Comparison of ENCODE assay signal across 29 mouse cellular contexts in the genomic region with DNA sequence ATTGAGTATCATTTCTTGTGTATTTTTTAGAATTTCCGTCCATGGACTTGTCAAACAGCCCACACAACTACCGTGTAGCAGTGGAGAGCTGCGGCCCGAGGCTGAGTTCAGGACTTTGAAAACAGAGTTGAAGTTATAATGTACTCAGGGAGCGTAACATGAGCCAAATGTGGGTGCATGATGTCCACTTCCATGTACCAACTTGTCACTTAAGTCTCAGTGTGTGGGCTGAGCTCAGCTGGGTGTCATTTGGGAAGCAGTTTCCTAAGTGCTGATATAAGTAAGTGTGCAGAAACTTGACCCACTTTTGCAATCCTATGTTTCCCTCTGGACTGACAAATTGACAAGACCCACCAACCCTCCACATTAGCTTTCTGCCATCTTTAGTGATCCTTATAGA.
A peak's percentile ranks its signal among the peaks of the same experiment; 100 is the strongest.
DNase-seq lines count a peak whose midpoint lies in the region; ATAC-seq lines count a peak whose summit lies in the region.
"Had no signal": no experiment of that assay in that cellular context is flagged by ENCODE, and none has a peak within 500 bp of the region (broad histone marks: within the 10 kb centered on the region; RNA-seq: fewer than 3 reads in every experiment).

No protein-coding gene starts in this region.

- H3K9ac ChIP-seq in hindbrain, embryonic 11.5 days (ENCODE audit: low read depth, low read length): no peak overlapping the region
- no peak overlapping the region for H3K9ac ChIP-seq in hindbrain, embryonic 12.5 days
- H3K9ac ChIP-seq: embryonic facial prominence, embryonic 12.5 days; heart, embryonic 13.5 days; limb, embryonic 13.5 days; lung, embryonic 15.5 days; midbrain, embryonic 13.5 days; neural tube, embryonic 13.5 days had no signal

- 78% methylated on average over 5 of the region's 5 CpGs for WGBS in hindbrain, embryonic 11.5 days
- WGBS in hindbrain, embryonic 12.5 days: 75% methylated on average over 5 of the region's 5 CpGs
- 61% methylated on average over 5 of the region's 5 CpGs for WGBS in embryonic facial prominence, embryonic 10.5 days

- peak; percentile 5 for DNase-seq in hindbrain, embryonic 11.5 days (ENCODE audit: low spot score)
- DNase-seq in embryo, embryonic 10.5 days (ENCODE audit: low spot score): peak; percentile 17
- DNase-seq in embryonic facial prominence, embryonic 10.5 days (ENCODE audit: low spot score): peak; percentile 32
- DNase-seq in retina, embryonic 14.5 days (ENCODE audit: low spot score): peak; percentile 3
- DNase-seq in cerebellum, adult 8-10 months: no peak
- DNase-seq: adrenal gland, adult 8-10 months; B cell, adult 2 months; cerebellum, adult 9-10 months; cerebellum, postnatal 36 days; heart, postnatal 10 days; kidney, adult 8-10 months; kidney, postnatal 10 days; layer of hippocampus, postnatal 36 days; lung, postnatal 36 days; spleen, adult 18-20 months; thymus, postnatal 14 days had no signal

- ATAC-seq in hindbrain, embryonic 11.5 days (ENCODE audit: low FRiP score): no peak
- no peak for ATAC-seq in hindbrain, embryonic 12.5 days (ENCODE audit: low FRiP score)
- ATAC-seq in erythroid progenitor cell, adult 5-6 weeks (replicated peaks; ENCODE audit: low FRiP score, poor library complexity, severe bottlenecking): no peak
- ATAC-seq: activated CD4-positive, CD25-positive, alpha-beta regulatory T cell, adult 4 months; forebrain, embryonic 16.5 days; intestine, embryonic 16.5 days; midbrain, embryonic 13.5 days had no signal

- no peak overlapping the region for H3K27ac ChIP-seq in hindbrain, embryonic 11.5 days (ENCODE audit: low read depth, low read length)
- H3K27ac ChIP-seq in hindbrain, embryonic 12.5 days: no peak overlapping the region
- no peak overlapping the region for H3K27ac ChIP-seq in embryonic facial prominence, embryonic 10.5 days (replicated peaks)
- H3K27ac ChIP-seq: embryonic facial prominence, embryonic 12.5 days; heart, embryonic 13.5 days; limb, embryonic 13.5 days; lung, embryonic 15.5 days; midbrain, embryonic 13.5 days; neural tube, embryonic 13.5 days had no signal

- no peaks in the 10 kb centered on the region for H3K27me3 ChIP-seq in hindbrain, embryonic 11.5 days (ENCODE audit: control insufficient read depth, insufficient read depth, low read length)
- H3K27me3 ChIP-seq in hindbrain, embryonic 12.5 days: no peaks in the 10 kb centered on the region
- no peaks in the 10 kb centered on the region for H3K27me3 ChIP-seq in embryonic facial prominence, embryonic 10.5 days (replicated peaks; ENCODE audit: low read depth, poor library complexity, severe bottlenecking)
- H3K27me3 ChIP-seq: CH12.LX; embryonic facial prominence, embryonic 12.5 days; heart, embryonic 13.5 days; limb, embryonic 13.5 days; lung, embryonic 15.5 days; midbrain, embryonic 13.5 days; neural tube, embryonic 13.5 days had no signal

- H3K36me3 ChIP-seq in hindbrain, embryonic 11.5 days (ENCODE audit: control insufficient read depth, insufficient read depth, low read length): no peaks in the 10 kb centered on the region
- H3K36me3 ChIP-seq in hindbrain, embryonic 12.5 days: no peaks in the 10 kb centered on the region
- no peaks in the 10 kb centered on the region for H3K36me3 ChIP-seq in embryonic facial prominence, embryonic 10.5 days (replicated peaks)
- H3K36me3 ChIP-seq: embryonic facial prominence, embryonic 12.5 days; heart, embryonic 13.5 days; limb, embryonic 13.5 days; lung, embryonic 15.5 days; midbrain, embryonic 13.5 days; neural tube, embryonic 13.5 days had no signal

- H3K4me3 ChIP-seq in hindbrain, embryonic 11.5 days (ENCODE audit: low read depth, low read length): no peak overlapping the region
- no peak overlapping the region for H3K4me3 ChIP-seq in hindbrain, embryonic 12.5 days
- H3K4me3 ChIP-seq in embryonic facial prominence, embryonic 10.5 days: no peak overlapping the region
- H3K4me3 ChIP-seq: embryonic facial prominence, embryonic 12.5 days; heart, embryonic 13.5 days; limb, embryonic 13.5 days; lung, embryonic 15.5 days; midbrain, embryonic 13.5 days; neural tube, embryonic 13.5 days had no signal

- no peaks in the 10 kb centered on the region for H3K4me1 ChIP-seq in hindbrain, embryonic 11.5 days (replicated peaks; ENCODE audit: control insufficient read depth, insufficient read depth, low read length)
- H3K4me1 ChIP-seq in hindbrain, embryonic 12.5 days: no peaks in the 10 kb centered on the region
- H3K4me1 ChIP-seq in embryonic facial prominence, embryonic 10.5 days: no peaks in the 10 kb centered on the region
- H3K4me1 ChIP-seq: embryonic facial prominence, embryonic 12.5 days; heart, embryonic 13.5 days; limb, embryonic 13.5 days; lung, embryonic 15.5 days; midbrain, embryonic 13.5 days; neural tube, embryonic 13.5 days had no signal

- H3K9me3 ChIP-seq in hindbrain, embryonic 11.5 days (ENCODE audit: control insufficient read depth, low read length): no peaks in the 10 kb centered on the region
- H3K9me3 ChIP-seq in hindbrain, embryonic 12.5 days (replicated peaks): no peaks in the 10 kb centered on the region
- no peaks in the 10 kb centered on the region for H3K9me3 ChIP-seq in embryonic facial prominence, embryonic 10.5 days
- H3K9me3 ChIP-seq: embryonic facial prominence, embryonic 12.5 days; heart, embryonic 13.5 days; limb, embryonic 13.5 days; lung, embryonic 15.5 days; midbrain, embryonic 13.5 days; neural tube, embryonic 13.5 days had no signal

- H3K4me2 ChIP-seq in hindbrain, embryonic 11.5 days (replicated peaks; ENCODE audit: low read depth, low read length): no peak overlapping the region
- no peak overlapping the region for H3K4me2 ChIP-seq in hindbrain, embryonic 12.5 days (replicated peaks)
- H3K4me2 ChIP-seq: embryonic facial prominence, embryonic 12.5 days; heart, embryonic 13.5 days; limb, embryonic 13.5 days; liver, embryonic 11.5 days; lung, embryonic 15.5 days; midbrain, embryonic 13.5 days; neural tube, embryonic 13.5 days had no signal
